Mouse (Mus musculus): ENCODE measurements around the gene Setd7. TPM values are rescaled to one million over a fixed set of nuclear protein-coding genes. Genes with fewer than 3 reads are reported as not detected.

The Setd7 gene
- total RNA-seq (2014; rRNA removed; ENCODE audit: low replicate concordance), result 24.8 and 54.7 TPM in 2 replicates
- 2.5 and 3.0 TPM in 2 replicates for polyA plus RNA-seq (2015; fragmentation: Nextera tagmentation; extraction: Ambion mirVana)

DNA sequence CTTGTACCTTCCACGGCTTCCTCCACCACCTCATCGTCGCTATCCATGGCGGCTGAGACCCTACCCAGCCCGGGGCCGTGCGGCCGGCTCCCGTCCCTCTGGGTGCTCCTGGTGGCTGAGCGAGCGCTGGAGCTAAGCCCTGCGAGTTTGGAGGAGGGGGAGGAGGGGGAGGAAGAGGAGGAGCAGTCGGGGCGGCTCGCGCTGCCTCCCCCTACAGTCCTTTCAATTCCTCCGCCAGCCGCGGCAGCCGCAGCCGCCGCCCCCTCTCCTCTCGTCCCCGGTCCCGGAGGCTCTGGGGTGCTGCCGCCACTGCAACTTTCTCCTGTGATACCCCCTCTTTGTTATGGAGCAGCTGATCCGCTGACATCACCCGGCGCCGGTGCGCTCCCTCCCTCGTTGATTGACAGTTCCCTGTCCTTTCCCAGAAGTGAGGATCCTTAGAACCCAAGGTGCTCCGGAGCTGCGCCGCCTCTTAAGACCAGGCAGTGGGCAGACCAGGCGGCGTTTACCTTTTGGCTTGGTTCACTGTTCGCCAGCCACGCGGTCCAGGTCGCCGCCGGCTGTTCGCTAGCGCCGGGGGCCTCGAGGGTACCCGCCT lies at the start of gene Setd7:
Gene Setd7, minus strand, starts transcription at position 369 of the 598 bp plus-strand sequence.
- 0 out of 2 replicates have a peak, but pooled peaks cover 6% of the 10 kb centered on the region for H3K4me1 ChIP-seq (ENCODE audit: control insufficient read depth, insufficient read depth)
- H3K4me2 ChIP-seq (ENCODE audit: low read depth, low read length), result peak within 1 kb of the TSS; percentile 96
- H3K36me3 ChIP-seq (replicated peaks; ENCODE audit: control insufficient read depth, insufficient read depth, low read length), result no peaks in the 10 kb centered on the region
- peak within 1 kb of the TSS; percentile 96 for H3K27ac ChIP-seq (ENCODE audit: low read depth)
- under 1% methylated on average over 45 of the region's 48 CpGs for WGBS
- H3K27me3 ChIP-seq (ENCODE audit: control insufficient read depth, insufficient read depth, low read length), result no peaks in the 10 kb centered on the region
- H3K4me3 ChIP-seq (ENCODE audit: low read depth, low read length), result peak within 1 kb of the TSS; percentile 86
- peak; percentile 76 for ATAC-seq (ENCODE audit: insufficient read depth, low read depth)
- TF ChIP-seq CTCF (IDR thresholded peaks at IDR 0.05; ENCODE audit: low read depth), result no peak
- TF ChIP-seq EP300 (IDR thresholded peaks at IDR 0.05; ENCODE audit: low read depth), result 0 out of 2 replicates have a peak, but pooled peaks have one; percentile 21
- H3K9ac ChIP-seq (replicated peaks; ENCODE audit: low read depth, low read length), result peak within 1 kb of the TSS; percentile 95
- DNase-seq (ENCODE audit: low spot score), result peak; percentile 82
- H3K9me3 ChIP-seq (replicated peaks; ENCODE audit: control insufficient read depth, low read length), result no peaks in the 10 kb centered on the region

- DNase-seq (ENCODE audit: low spot score), result no peak
- WGBS, result 68% methylated on average over 3 of the region's 3 CpGs
- Histone ChIP-seq H3K27me3 (ENCODE audit: control insufficient read depth, insufficient read depth, low read length) (no peaks in the 10 kb centered on the region), H3K36me3 (replicated peaks; ENCODE audit: control insufficient read depth, insufficient read depth, low read length) (no peaks in the 10 kb centered on the region), H3K4me3 (ENCODE audit: low read depth, low read length) (no peak overlapping the region), H3K9me3 (replicated peaks; ENCODE audit: control insufficient read depth, low read length) (no peaks in the 10 kb centered on the region), H3K4me1 (ENCODE audit: control insufficient read depth, insufficient read depth) (no peaks in the 10 kb centered on the region), H3K27ac (ENCODE audit: low read depth) (no peak overlapping the region), H3K4me2 (ENCODE audit: low read depth, low read length) (no peak overlapping the region), H3K9ac (replicated peaks; ENCODE audit: low read depth, low read length) (no peak overlapping the region)
- TF ChIP-seq CTCF (IDR thresholded peaks at IDR 0.05; ENCODE audit: low read depth) (no peak), EP300 (IDR thresholded peaks at IDR 0.05; ENCODE audit: low read depth) (no peak)
- no peak for ATAC-seq (ENCODE audit: insufficient read depth, low read depth)
Observed at GRCm38 (mm10) chr3:51604489-51604888, 43.8 kb upstream of the Setd7 start.

DNA sequence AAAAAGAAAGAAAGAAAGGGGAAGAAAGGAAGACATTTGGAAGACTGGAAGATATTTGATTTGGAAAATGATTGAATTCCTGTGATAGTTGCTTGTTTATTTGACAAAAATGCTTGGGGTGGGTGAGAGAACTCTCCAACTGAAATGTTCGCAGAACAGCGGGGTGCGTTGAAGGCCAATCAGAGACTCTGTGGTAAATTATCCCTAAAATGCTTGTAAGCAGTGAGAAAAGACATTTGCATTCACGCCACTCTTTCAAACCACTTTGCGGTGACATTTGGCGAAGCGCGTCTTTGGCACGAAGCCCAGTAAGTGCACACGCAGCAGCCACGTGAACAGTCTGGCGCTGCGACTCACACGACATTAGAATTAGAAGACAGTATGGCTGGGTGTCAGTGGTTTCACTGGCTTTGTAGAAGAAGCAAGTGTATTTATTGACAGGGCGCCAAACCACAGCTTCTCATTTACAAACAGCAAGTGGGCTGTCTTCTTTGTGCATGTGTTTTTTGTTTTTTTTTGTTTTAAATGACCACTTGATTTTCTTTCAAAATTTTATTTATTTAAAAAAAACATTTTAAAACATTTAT lies 43.1 kb upstream of the Setd7 start:
- Histone ChIP-seq H3K4me1 (ENCODE audit: control insufficient read depth, insufficient read depth) (no peaks in the 10 kb centered on the region), H3K4me3 (ENCODE audit: low read depth, low read length) (no peak overlapping the region), H3K27ac (ENCODE audit: low read depth) (no peak overlapping the region), H3K9me3 (replicated peaks; ENCODE audit: control insufficient read depth, low read length) (no peaks in the 10 kb centered on the region), H3K4me2 (ENCODE audit: low read depth, low read length) (no peak overlapping the region), H3K27me3 (ENCODE audit: control insufficient read depth, insufficient read depth, low read length) (no peaks in the 10 kb centered on the region), H3K36me3 (replicated peaks; ENCODE audit: control insufficient read depth, insufficient read depth, low read length) (no peaks in the 10 kb centered on the region), H3K9ac (replicated peaks; ENCODE audit: low read depth, low read length) (no peak overlapping the region)
- ATAC-seq (ENCODE audit: insufficient read depth, low read depth), result no peak
- no peak for DNase-seq (ENCODE audit: low spot score)
- TF ChIP-seq CTCF (IDR thresholded peaks at IDR 0.05; ENCODE audit: low read depth), result no peak
- no peak for TF ChIP-seq EP300 (IDR thresholded peaks at IDR 0.05; ENCODE audit: low read depth)
- 74% methylated on average over 15 of the region's 15 CpGs for WGBS

DNA sequence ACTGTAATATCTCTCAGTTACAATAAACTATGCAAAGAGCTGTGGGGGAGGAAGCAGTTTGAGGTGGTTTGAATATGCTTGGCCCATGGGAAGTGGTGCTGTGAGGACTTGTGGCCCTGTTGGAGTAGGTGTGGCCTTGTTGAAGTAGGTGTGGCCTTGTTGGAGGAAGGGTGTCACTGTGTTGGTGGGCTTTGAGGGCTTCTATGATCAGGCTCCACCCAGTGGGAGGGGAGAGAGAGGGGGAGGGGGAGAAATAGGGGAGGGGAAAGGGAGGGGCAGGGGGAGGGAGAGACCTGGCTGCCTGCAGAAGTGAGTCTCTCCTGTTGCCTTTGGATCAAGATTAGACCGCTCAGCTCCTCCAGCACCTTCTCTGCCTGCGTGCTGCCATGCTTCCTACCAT lies 40.8 kb upstream of the Setd7 start:
- DNase-seq (ENCODE audit: low spot score) (no peak), ATAC-seq (ENCODE audit: insufficient read depth, low read depth) (no peak)
- Histone ChIP-seq H3K27me3 (ENCODE audit: control insufficient read depth, insufficient read depth, low read length) (no peaks in the 10 kb centered on the region), H3K9ac (replicated peaks; ENCODE audit: low read depth, low read length) (no peak overlapping the region), H3K4me2 (ENCODE audit: low read depth, low read length) (no peak overlapping the region), H3K27ac (ENCODE audit: low read depth) (no peak overlapping the region), H3K4me3 (ENCODE audit: low read depth, low read length) (no peak overlapping the region), H3K36me3 (replicated peaks; ENCODE audit: control insufficient read depth, insufficient read depth, low read length) (no peaks in the 10 kb centered on the region), H3K9me3 (replicated peaks; ENCODE audit: control insufficient read depth, low read length) (no peaks in the 10 kb centered on the region), H3K4me1 (ENCODE audit: control insufficient read depth, insufficient read depth) (no peaks in the 10 kb centered on the region)
- TF ChIP-seq EP300 (IDR thresholded peaks at IDR 0.05; ENCODE audit: low read depth) (no peak), CTCF (IDR thresholded peaks at IDR 0.05; ENCODE audit: low read depth) (no peak)
- WGBS, result 93% methylated on average over 2 of the region's 2 CpGs

DNA sequence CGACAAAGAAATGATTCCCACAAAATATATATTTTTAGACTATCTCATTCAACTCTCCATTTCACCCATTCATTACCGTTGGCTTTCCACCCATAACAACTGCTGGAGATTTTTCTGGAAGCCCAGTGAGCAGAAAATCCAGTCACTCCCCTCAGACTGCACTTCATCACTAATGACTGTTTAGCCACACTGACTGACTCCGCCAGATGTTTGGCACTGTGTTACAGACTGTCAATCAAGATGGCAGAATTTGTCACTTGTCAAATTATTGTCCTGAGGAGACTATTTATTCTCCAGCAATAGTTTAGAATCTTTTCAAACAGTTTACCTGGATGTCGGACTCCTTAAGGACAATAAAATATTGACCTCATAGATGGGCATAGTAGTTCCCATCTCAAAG lies 40.0 kb upstream of the Setd7 start:
- Histone ChIP-seq H3K36me3 (replicated peaks; ENCODE audit: control insufficient read depth, insufficient read depth, low read length) (no peaks in the 10 kb centered on the region), H3K27me3 (ENCODE audit: control insufficient read depth, insufficient read depth, low read length) (no peaks in the 10 kb centered on the region), H3K27ac (ENCODE audit: low read depth) (no peak overlapping the region), H3K4me2 (ENCODE audit: low read depth, low read length) (no peak overlapping the region), H3K9me3 (replicated peaks; ENCODE audit: control insufficient read depth, low read length) (no peaks in the 10 kb centered on the region), H3K4me3 (ENCODE audit: low read depth, low read length) (no peak overlapping the region), H3K9ac (replicated peaks; ENCODE audit: low read depth, low read length) (no peak overlapping the region), H3K4me1 (ENCODE audit: control insufficient read depth, insufficient read depth) (no peaks in the 10 kb centered on the region)
- 91% methylated on average over 4 of the region's 4 CpGs for WGBS
- TF ChIP-seq CTCF (IDR thresholded peaks at IDR 0.05; ENCODE audit: low read depth) (no peak), EP300 (IDR thresholded peaks at IDR 0.05; ENCODE audit: low read depth) (no peak)
- DNase-seq (ENCODE audit: low spot score) (no peak), ATAC-seq (ENCODE audit: insufficient read depth, low read depth) (no peak)

Data from heart, postnatal 0 days (tissue).